Mouse (Mus musculus) small intestine, adult 2 months (tissue): ENCODE measurements around the gene Gm28308. TPM values are rescaled to one million over a fixed set of nuclear protein-coding genes. Genes with fewer than 3 reads are reported as not detected.

Experiments used
- H3K27ac ChIP-seq: fragments of 200-500 bp; 2 replicates; pipeline ENCODE4 v1.5.1; 2012; ENCODE audit warnings: low read depth, low read length, control low read depth, inconsistent platforms; ENCODE audit not compliant: insufficient read depth
- H3K27me3 ChIP-seq: fragments of 200-500 bp; 2 replicates; pipeline ENCODE4 v1.6.1; 2012; ENCODE audit warnings: mild to moderate bottlenecking, moderate library complexity, low read length, inconsistent platforms; ENCODE audit not compliant: control insufficient read depth, insufficient read depth
- H3K36me3 ChIP-seq: fragments of 200-500 bp; 2 replicates; pipeline ENCODE4 v1.6.1; 2012; ENCODE audit warnings: mild to moderate bottlenecking, low read length, control low read depth, inconsistent platforms; ENCODE audit not compliant: control insufficient read depth, insufficient read depth
- H3K4me1 ChIP-seq: fragments of 200-500 bp; 2 replicates; pipeline ENCODE4 v1.6.1; 2012; ENCODE audit warnings: low read length, inconsistent platforms, mixed read lengths; ENCODE audit not compliant: control insufficient read depth, insufficient read depth, insufficient read length
- H3K4me3 ChIP-seq: fragments of 200-500 bp; 2 replicates; pipeline ENCODE4 v1.5.1; 2012; ENCODE audit warnings: low read depth, mild to moderate bottlenecking, control low read depth, inconsistent platforms, low read length, moderate library complexity
- CTCF ChIP-seq: fragments of 200-500 bp; IDR thresholded peaks from 2 replicates; pipeline ENCODE4 v1.5.1; 2012; ENCODE audit warnings: low read depth, mild to moderate bottlenecking, control low read depth, inconsistent platforms, low read length, moderate library complexity, mixed read lengths; ENCODE audit not compliant: insufficient replicate concordance, insufficient read length; ENCODE audit errors: extremely low read depth
- POLR2A ChIP-seq: fragments of 200-500 bp; IDR thresholded peaks from 2 replicates; pipeline ENCODE4 v1.6.1; 2012; ENCODE audit warnings: low read depth, mild to moderate bottlenecking, control low read depth, inconsistent platforms, low read length, moderate library complexity
- WGBS: fragments of 180-500 bp; shearing (Covaris S2); methylation state at CpG from one replicate; pipeline ENCODE4 v1.1.7; 2018; 5-methylcytosine and 5-hydroxymethylcytosine counted together
- polyA plus RNA-seq: library from polyadenylated mRNA; depleted of rRNA; stranded (reverse); fragments of >200 nt; gene quantifications from 2 replicates; pipeline ENCODE4 v1.2.3, GENCODE M21; 2012; rRNA removed

The Gm28308 gene
- polyA plus RNA-seq, 1 experiment, result 0.58 TPM

DNA sequence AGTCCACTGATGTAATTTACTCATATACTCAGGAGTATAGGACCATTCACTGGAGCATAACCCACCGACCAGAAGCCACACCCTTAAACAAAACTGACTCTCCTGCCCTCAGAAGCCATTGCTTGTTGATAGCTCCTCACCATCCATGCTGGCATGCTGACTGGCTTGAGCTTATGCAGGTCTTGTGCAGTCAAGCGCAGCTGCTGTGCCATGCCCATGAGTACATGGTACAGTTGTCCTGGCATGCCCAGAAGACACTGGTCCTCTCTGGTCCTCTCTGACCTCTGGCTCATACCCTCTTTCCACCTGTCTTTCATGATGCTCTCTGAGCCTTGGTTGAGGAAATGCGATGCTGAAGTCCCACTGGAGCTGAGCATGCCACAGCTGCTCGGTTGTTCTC lies 89.5 kb downstream of the Gm28308 start:
- no peaks in the 10 kb centered on the region for H3K36me3 ChIP-seq
- TF ChIP-seq CTCF, result no peak
- TF ChIP-seq POLR2A, result no peak
- WGBS, result 67% methylated on average over 4 of the region's 4 CpGs

DNA sequence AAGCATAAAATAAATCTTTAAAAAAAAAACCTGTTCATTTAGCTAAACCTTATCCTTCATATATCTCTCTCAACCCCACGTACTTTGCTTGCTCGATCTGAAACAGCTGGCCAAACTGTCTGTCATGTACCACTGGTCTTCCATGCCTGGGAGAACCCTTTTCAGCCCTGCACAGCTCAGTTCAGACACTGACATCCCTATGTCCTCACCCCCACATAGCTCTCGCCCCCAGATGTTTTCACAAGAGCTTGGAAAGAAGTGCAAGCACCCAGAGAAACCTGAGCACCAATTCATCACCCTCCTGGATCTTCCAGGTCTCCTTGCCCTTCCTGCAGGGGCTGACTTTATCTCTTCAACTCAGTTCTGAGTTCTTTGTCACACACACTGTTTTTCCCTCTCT lies 92.0 kb downstream of the Gm28308 start:
- no peak for TF ChIP-seq CTCF
- TF ChIP-seq POLR2A, result no peak
- Histone ChIP-seq H3K36me3 (no peaks in the 10 kb centered on the region), H3K27ac (no peak overlapping the region), H3K27me3 (no peaks in the 10 kb centered on the region), H3K4me1 (peaks cover 5% of the 10 kb centered on the region), H3K4me3 (no peak overlapping the region)
- WGBS, result 70% methylated on average over 3 of the region's 3 CpGs

More for the DNA sequence above, 89.5 kb downstream of the Gm28308 start:
- H3K4me3 ChIP-seq, result no peak overlapping the region
- no peaks in the 10 kb centered on the region for H3K4me1 ChIP-seq
- no peak overlapping the region for H3K27ac ChIP-seq
- no peaks in the 10 kb centered on the region for H3K27me3 ChIP-seq

DNA sequence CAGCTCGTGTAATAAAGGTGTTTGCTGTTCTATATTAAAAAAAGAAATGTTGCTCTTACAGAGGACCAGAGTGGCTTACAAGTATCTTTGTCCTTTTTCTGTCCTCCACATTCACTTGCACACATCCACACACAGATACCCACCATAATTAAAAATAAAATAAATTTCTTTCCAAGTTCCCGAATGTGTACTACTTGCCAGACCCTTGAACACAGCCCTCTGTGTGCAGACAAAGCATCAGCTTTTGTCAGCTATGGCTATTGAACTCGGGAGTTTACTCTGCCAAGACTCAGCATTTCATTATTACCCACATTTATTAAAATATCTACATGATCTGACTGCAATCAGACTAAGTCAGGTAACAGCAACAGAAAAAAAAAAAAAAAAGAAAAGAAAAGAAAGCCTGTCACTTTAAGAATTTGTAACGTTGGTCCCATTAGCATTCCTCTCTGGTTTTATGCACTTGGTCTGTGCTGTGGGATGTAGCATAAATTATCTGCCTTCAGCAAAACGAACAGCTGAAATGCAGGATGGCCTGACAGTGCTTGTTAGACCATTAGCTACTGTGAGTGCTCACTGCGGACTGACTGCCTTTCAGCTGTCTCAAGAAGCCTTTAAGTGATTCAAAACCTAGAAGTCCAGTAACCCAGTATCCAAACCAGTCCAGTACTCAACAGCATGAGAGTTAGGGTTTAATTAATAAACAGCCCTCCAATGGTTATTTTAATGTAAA lies 94.1 kb downstream of the Gm28308 start:
- 28% methylated on average over 6 of the region's 6 CpGs for WGBS
- no peaks in the 10 kb centered on the region; the same call in 1 of the 2 replicates for H3K27me3 ChIP-seq
- H3K4me1 ChIP-seq, result peaks cover 5% of the 10 kb centered on the region
- H3K27ac ChIP-seq, result no peak overlapping the region
- no peak overlapping the region for H3K4me3 ChIP-seq
- TF ChIP-seq POLR2A (no peak), CTCF (no peak)
- no peaks in the 10 kb centered on the region for H3K36me3 ChIP-seq

DNA sequence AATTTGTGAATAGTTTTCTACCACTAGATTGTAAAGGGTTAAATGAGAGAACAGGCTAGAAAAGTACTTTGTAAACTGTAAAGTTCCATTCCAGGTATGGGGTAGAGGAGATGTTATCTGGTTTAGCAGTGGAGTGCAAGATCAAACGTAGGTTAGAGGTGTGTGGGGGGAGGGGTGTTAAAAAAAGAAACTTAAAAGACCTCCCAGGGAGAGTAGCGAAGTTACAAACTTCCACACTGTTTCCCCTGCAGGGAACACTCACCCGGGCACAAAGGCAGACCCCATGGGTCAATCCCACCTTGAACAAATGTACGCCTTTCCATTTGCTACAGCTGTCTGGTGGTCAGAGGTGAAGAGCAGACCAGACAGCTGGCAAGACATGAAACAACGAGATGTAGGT lies 97.2 kb downstream of the Gm28308 start:
- no peaks in the 10 kb centered on the region for H3K36me3 ChIP-seq
- no peak overlapping the region for H3K4me3 ChIP-seq
- 47% methylated on average over 5 of the region's 5 CpGs for WGBS

More for the DNA sequence above, 97.2 kb downstream of the Gm28308 start:
- TF ChIP-seq POLR2A, result no peak
- TF ChIP-seq CTCF, result no peak
- no peak overlapping the region for H3K27ac ChIP-seq
- peaks cover 3% of the 10 kb centered on the region; the same call in 1 of the 2 replicates for H3K27me3 ChIP-seq
- H3K4me1 ChIP-seq, result peaks cover 7% of the 10 kb centered on the region

Other genes starting within 250 kb of the Gm28308 start
- 2.7 and 6.5 TPM in 2 replicates for gene Skap2, start 200.8 kb downstream of the Gm28308 start, polyA plus RNA-seq
- gene Hoxa1, start 55.0 kb downstream of the Gm28308 start, polyA plus RNA-seq, result 0.11 and 0.28 TPM in 2 replicates
- 0.83 and 1.0 TPM in 2 replicates for gene Hoxa2, start 48.5 kb downstream of the Gm28308 start, polyA plus RNA-seq
- gene 5730596B20Rik, start 35.8 kb downstream of the Gm28308 start, polyA plus RNA-seq, result 0.10 TPM in 1 of 2 replicates, not detected in the other
- 2.3 and 2.4 TPM in 2 replicates for gene Hoxa4, start 21.6 kb downstream of the Gm28308 start, polyA plus RNA-seq
- gene Hoxa5, start 8.8 kb downstream of the Gm28308 start, polyA plus RNA-seq, result 3.5 and 4.7 TPM in 2 replicates
- gene Hoxa6, start 4.6 kb downstream of the Gm28308 start, polyA plus RNA-seq, result 0.15 and 0.52 TPM in 2 replicates
- 3.5 and 5.0 TPM in 2 replicates for gene Hoxa3, start within 50 bp of the Gm28308 start, polyA plus RNA-seq
- 0.04 and 2.5 TPM in 2 replicates for gene Hoxa7, start 8.5 kb upstream of the Gm28308 start, polyA plus RNA-seq
- not detected in 2 replicates for gene Hoxa9, start 17.8 kb upstream of the Gm28308 start, polyA plus RNA-seq
- gene Hoxa10, start 27.5 kb upstream of the Gm28308 start, polyA plus RNA-seq, result 0.06 TPM in 1 of 2 replicates, not detected in the other
- gene Hoxa11, start 32.5 kb upstream of the Gm28308 start, polyA plus RNA-seq, result 0.04 TPM in 1 of 2 replicates, not detected in the other
- gene Hoxa13, start 47.5 kb upstream of the Gm28308 start, polyA plus RNA-seq, result not detected in 2 replicates
- not detected in 2 replicates for gene Evx1, start 100.2 kb upstream of the Gm28308 start, polyA plus RNA-seq